Mouse (Mus musculus) erythroblast, embryonic 14.5 days (primary cell): ENCODE data around the gene Atp13a4.

Experiments
- GATA1 ChIP-seq: IDR thresholded peaks from 2 replicates; pipeline ENCODE4 v1.6.1; 2012; ENCODE audit warnings: low read length, inconsistent platforms, mixed read lengths
- TAL1 ChIP-seq: IDR thresholded peaks from 3 replicates; pipeline ENCODE4 v1.6.1; 2012; ENCODE audit warnings: low read length, inconsistent platforms, mixed read lengths

GRCm38 (mm10) chr16:29504198-29504597 is 40.5 kb downstream of the Atp13a4 start:
- TF ChIP-seq GATA1 (no peak), TAL1 (no peak)
